In the genomic region with DNA sequence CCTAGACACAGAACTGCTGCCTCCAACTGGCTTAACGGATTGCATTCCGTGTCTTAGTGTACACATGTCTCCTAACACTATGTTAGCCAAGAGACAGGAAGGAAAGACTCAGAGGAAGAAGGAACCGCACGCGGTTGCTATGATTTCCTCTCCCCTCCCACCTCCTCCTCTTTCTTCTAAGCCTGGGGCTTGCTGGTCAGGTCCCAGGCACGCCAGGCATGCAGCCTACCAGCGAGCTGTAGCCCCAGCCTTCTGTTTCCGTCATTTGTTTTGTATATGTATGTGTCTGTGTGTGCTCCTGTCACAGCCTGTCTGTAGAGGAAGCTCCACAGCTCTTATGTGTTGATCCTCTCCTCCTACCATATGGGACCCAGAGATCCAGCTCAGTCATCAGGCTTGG, we compare ENCODE assay signal across 8 mouse cellular contexts. TPM values are rescaled to one million over a fixed set of nuclear protein-coding genes. Genes with fewer than 3 reads are reported as not detected.
A peak's percentile ranks its signal among the peaks of the same experiment; 100 is the strongest.
DNase-seq lines count a peak whose midpoint lies in the region; ATAC-seq and TF ChIP-seq lines count a peak whose summit lies in the region.

No protein-coding gene starts in this region.

- no peaks in the 10 kb centered on the region for H3K27me3 ChIP-seq in intestine, embryonic 15.5 days (replicated peaks)
- no peaks in the 10 kb centered on the region for H3K27me3 ChIP-seq in liver, embryonic 14.5 days (ENCODE audit: control insufficient read depth, insufficient read depth, low read length)
- no peaks in the 10 kb centered on the region for H3K27me3 ChIP-seq in small intestine, adult 2 months (ENCODE audit: control insufficient read depth, insufficient read depth, low read length)

- peak; percentile 86 for ATAC-seq in intestine, embryonic 15.5 days
- ATAC-seq in liver, embryonic 14.5 days (ENCODE audit: insufficient read depth) = peak; percentile 50

- no peaks in the 10 kb centered on the region for H3K36me3 ChIP-seq in intestine, embryonic 15.5 days
- no peaks in the 10 kb centered on the region for H3K36me3 ChIP-seq in liver, embryonic 14.5 days (replicated peaks; ENCODE audit: control insufficient read depth, insufficient read depth, low read depth)
- no peaks in the 10 kb centered on the region for H3K36me3 ChIP-seq in small intestine, adult 2 months (ENCODE audit: control insufficient read depth, insufficient read depth, low read length)

- no peak overlapping the region for H3K9ac ChIP-seq in intestine, embryonic 15.5 days
- no peak overlapping the region for H3K9ac ChIP-seq in liver, embryonic 14.5 days (replicated peaks)

- TF ChIP-seq EP300 in liver, embryonic 14.5 days (IDR thresholded peaks at IDR 0.05; ENCODE audit: low read depth) = no peak

- H3K4me3 ChIP-seq in intestine, embryonic 15.5 days (replicated peaks) = no peak overlapping the region
- no peak overlapping the region for H3K4me3 ChIP-seq in liver, embryonic 14.5 days (ENCODE audit: insufficient read depth in 1 of 2, low read depth in 2 of 2, low read length in 2 of 2)
- H3K4me3 ChIP-seq in small intestine, adult 2 months (ENCODE audit: low read depth, low read length) = no peak overlapping the region

- H3K4me2 ChIP-seq in intestine, embryonic 15.5 days (replicated peaks) = no peak overlapping the region
- H3K4me2 ChIP-seq in liver, embryonic 14.5 days (ENCODE audit: low read depth) = no peak overlapping the region

- no peaks in the 10 kb centered on the region for H3K9me3 ChIP-seq in intestine, embryonic 15.5 days
- H3K9me3 ChIP-seq in liver, embryonic 14.5 days (ENCODE audit: control insufficient read depth, low read length) = no peaks in the 10 kb centered on the region

- H3K4me1 ChIP-seq in intestine, embryonic 15.5 days (replicated peaks) = 0 out of 2 replicates have a peak, but pooled peaks cover 3% of the 10 kb centered on the region
- 0 out of 4 replicates have a peak, but pooled peaks cover 0 to 2% of the 10 kb centered on the region in 2 experiments for H3K4me1 ChIP-seq in liver, embryonic 14.5 days (replicated peaks; ENCODE audit: control insufficient read depth in 2 of 2, insufficient read depth in 2 of 2, low read length in 1 of 2)
- H3K4me1 ChIP-seq in small intestine, adult 2 months (ENCODE audit: control insufficient read depth, insufficient read depth, insufficient read length, low read length) = 0 out of 2 replicates have a peak, but pooled peaks cover 2% of the 10 kb centered on the region

- peak overlapping the region; percentile 66 for H3K27ac ChIP-seq in intestine, embryonic 15.5 days
- no peak overlapping the region for H3K27ac ChIP-seq in liver, embryonic 14.5 days
- peak overlapping the region; percentile 75 for H3K27ac ChIP-seq in small intestine, adult 2 months (ENCODE audit: insufficient read depth, low read depth, low read length)

- DNase-seq in right cerebral cortex, postnatal 10 days (ENCODE audit: low spot score in 2 of 2) = peak; percentile 46 to 58
- DNase-seq in right cerebral cortex, adult 18-20 months = no peak
- peak; percentile 11 to 21 for DNase-seq in frontal cortex, postnatal 36 days (ENCODE audit: low spot score in 2 of 2)
- DNase-seq in liver, embryonic 14.5 days (ENCODE audit: low read depth in 3 of 3, low spot score in 3 of 3) = peak in 2 of 3 experiments; percentile 18 to 20
- DNase-seq in adipocyte (ENCODE audit: low spot score) = no peak
- no peak for DNase-seq in left cerebral cortex, adult 11 months (ENCODE audit: low spot score)

- no peak for TF ChIP-seq CTCF in liver, embryonic 14.5 days (IDR thresholded peaks at IDR 0.05; ENCODE audit: low read depth)
- no peak for TF ChIP-seq CTCF in small intestine, adult 2 months (IDR thresholded peaks at IDR 0.05; ENCODE audit: extremely low read depth, insufficient read length, insufficient replicate concordance, low read depth, low read length)

- TF ChIP-seq POLR2A in small intestine, adult 2 months (IDR thresholded peaks at IDR 0.05; ENCODE audit: low read depth, low read length) = no peak

- 17% methylated on average over 8 of the region's 8 CpGs for WGBS in intestine, embryonic 15.5 days
- 13% methylated on average over 8 of the region's 8 CpGs for WGBS in liver, embryonic 14.5 days (ENCODE audit: insufficient replicate concordance)
- 43% methylated on average over 8 of the region's 8 CpGs for WGBS in small intestine, adult 2 months

RNA-seq across cellular contexts. Expression of a gene that starts 20.6 kb away (rescaled TPM):
- 12.8 and 15.7 TPM in 2 replicates for polyA plus RNA-seq in intestine, embryonic 15.5 days (2015; fragmentation: Nextera tagmentation; extraction: Ambion mirVana)
- 6.6 and 6.9 TPM in 2 replicates for polyA plus RNA-seq in liver, embryonic 14.5 days (2012; rRNA removed)
- 8.3 and 11.3 TPM in 2 replicates for polyA plus RNA-seq in liver, embryonic 14.5 days (2014; fragmentation: Nextera tagmentation; extraction: Ambion mirVana)
- 7.3 and 7.9 TPM in 2 replicates for polyA plus RNA-seq in small intestine, adult 2 months (2012; rRNA removed)

Comparison
In these comparisons a context has a peak if more than half of its experiments do, and no peak if none do; other contexts are left out.
1. DNase-seq: peak in right cerebral cortex, postnatal 10 days (2 of 2), frontal cortex, postnatal 36 days (2 of 2) and liver, embryonic 14.5 days (2 of 3); none in right cerebral cortex, adult 18-20 months (single experiment), adipocyte (single experiment) and left cerebral cortex, adult 11 months (single experiment).